Mouse (Mus musculus): ENCODE data around the gene Abca5. TPM values are rescaled to one million over a fixed set of nuclear protein-coding genes. Genes with fewer than 3 reads are reported as not detected.
"Not testable (repeated sequence)": the region's sequence is repeated elsewhere in the genome, so short reads cannot be mapped to it uniquely, and the experiment has no call there.

The Abca5 gene
- polyA plus RNA-seq, 1 experiment, result 0.24 TPM

GRCm38 (mm10) chr11:110371827-110372226, 34.3 kb upstream of the Abca5 start:
- DNase-seq, result no peak
- Histone ChIP-seq H3K36me3 (ENCODE audit: control insufficient read depth, insufficient read depth, low read length) (no peaks in the 10 kb centered on the region), H3K4me1 (replicated peaks; ENCODE audit: control insufficient read depth, insufficient read depth, low read length) (peaks cover 3% of the 10 kb centered on the region; the same call in 1 of the 2 replicates), H3K4me3 (ENCODE audit: control insufficient read depth, insufficient read depth, low read length) (no peak overlapping the region), H3K27me3 (ENCODE audit: control insufficient read depth, insufficient read depth, low read length) (no peaks in the 10 kb centered on the region), H3K27ac (ENCODE audit: control insufficient read depth, insufficient read depth, low read length) (no peak overlapping the region)
- TF ChIP-seq CTCF (IDR thresholded peaks at IDR 0.05; ENCODE audit: borderline replicate concordance, control insufficient read depth, extremely low read depth, insufficient read depth, low read length, poor library complexity) (no peak), POLR2A (IDR thresholded peaks at IDR 0.05; ENCODE audit: control insufficient read depth, extremely low read depth, insufficient read depth, low read length, poor library complexity) (no peak)
- 75% methylated on average over 8 of the region's 8 CpGs for WGBS

GRCm38 (mm10) chr11:110369312-110370019, 31.9 kb upstream of the Abca5 start:
- no peak for TF ChIP-seq POLR2A (IDR thresholded peaks at IDR 0.05; ENCODE audit: control insufficient read depth, extremely low read depth, insufficient read depth, low read length, poor library complexity)
- TF ChIP-seq CTCF (IDR thresholded peaks at IDR 0.05; ENCODE audit: borderline replicate concordance, control insufficient read depth, extremely low read depth, insufficient read depth, low read length, poor library complexity), result no peak
- 47% methylated on average over 15 of the region's 15 CpGs for WGBS
- no peak for DNase-seq
- Histone ChIP-seq H3K4me3 (ENCODE audit: control insufficient read depth, insufficient read depth, low read length) (no peak overlapping the region), H3K27ac (ENCODE audit: control insufficient read depth, insufficient read depth, low read length) (no peak overlapping the region), H3K27me3 (ENCODE audit: control insufficient read depth, insufficient read depth, low read length) (no peaks in the 10 kb centered on the region), H3K36me3 (ENCODE audit: control insufficient read depth, insufficient read depth, low read length) (no peaks in the 10 kb centered on the region), H3K4me1 (replicated peaks; ENCODE audit: control insufficient read depth, insufficient read depth, low read length) (peaks cover 3% of the 10 kb centered on the region; the same call in 1 of the 2 replicates)

GRCm38 (mm10) chr11:110367638-110368037, 30.1 kb upstream of the Abca5 start:
- Histone ChIP-seq H3K36me3 (ENCODE audit: control insufficient read depth, insufficient read depth, low read length) (no peaks in the 10 kb centered on the region), H3K4me3 (ENCODE audit: control insufficient read depth, insufficient read depth, low read length) (no peak overlapping the region), H3K4me1 (replicated peaks; ENCODE audit: control insufficient read depth, insufficient read depth, low read length) (peaks cover 3% of the 10 kb centered on the region; the same call in 1 of the 2 replicates), H3K27ac (ENCODE audit: control insufficient read depth, insufficient read depth, low read length) (no peak overlapping the region), H3K27me3 (ENCODE audit: control insufficient read depth, insufficient read depth, low read length) (no peaks in the 10 kb centered on the region)
- TF ChIP-seq CTCF (IDR thresholded peaks at IDR 0.05; ENCODE audit: borderline replicate concordance, control insufficient read depth, extremely low read depth, insufficient read depth, low read length, poor library complexity), result no peak
- no peak for TF ChIP-seq POLR2A (IDR thresholded peaks at IDR 0.05; ENCODE audit: control insufficient read depth, extremely low read depth, insufficient read depth, low read length, poor library complexity)
- WGBS, result 96% methylated on average over 13 of the region's 13 CpGs
- DNase-seq, result no peak

- TF ChIP-seq CTCF (IDR thresholded peaks at IDR 0.05; ENCODE audit: borderline replicate concordance, control insufficient read depth, extremely low read depth, insufficient read depth, low read length, poor library complexity), result no peak
- TF ChIP-seq POLR2A (IDR thresholded peaks at IDR 0.05; ENCODE audit: control insufficient read depth, extremely low read depth, insufficient read depth, low read length, poor library complexity), result no peak
- Histone ChIP-seq H3K27me3 (ENCODE audit: control insufficient read depth, insufficient read depth, low read length) (no peaks in the 10 kb centered on the region), H3K4me3 (ENCODE audit: control insufficient read depth, insufficient read depth, low read length) (no peak overlapping the region), H3K36me3 (ENCODE audit: control insufficient read depth, insufficient read depth, low read length) (no peaks in the 10 kb centered on the region), H3K4me1 (replicated peaks; ENCODE audit: control insufficient read depth, insufficient read depth, low read length) (peaks cover 3% of the 10 kb centered on the region; the same call in 1 of the 2 replicates), H3K27ac (ENCODE audit: control insufficient read depth, insufficient read depth, low read length) (no peak overlapping the region)
- DNase-seq, result no peak
- WGBS, result 92% methylated on average over 3 of the region's 3 CpGs
These were observed 29.4 kb upstream of the Abca5 start for GRCm38 (mm10) chr11:110366902-110367301.

GRCm38 (mm10) chr11:110365016-110365415, 27.5 kb upstream of the Abca5 start:
- peak; percentile 69 for DNase-seq
- H3K4me1 ChIP-seq (replicated peaks; ENCODE audit: control insufficient read depth, insufficient read depth, low read length), result peaks cover 3% of the 10 kb centered on the region; the same call in 1 of the 2 replicates
- WGBS, result 88% methylated on average over 3 of the region's 3 CpGs
- no peaks in the 10 kb centered on the region for H3K27me3 ChIP-seq (ENCODE audit: control insufficient read depth, insufficient read depth, low read length)
- H3K36me3 ChIP-seq (ENCODE audit: control insufficient read depth, insufficient read depth, low read length), result no peaks in the 10 kb centered on the region
- no peak overlapping the region for H3K4me3 ChIP-seq (ENCODE audit: control insufficient read depth, insufficient read depth, low read length)
- TF ChIP-seq POLR2A (IDR thresholded peaks at IDR 0.05; ENCODE audit: control insufficient read depth, extremely low read depth, insufficient read depth, low read length, poor library complexity) (no peak), CTCF (IDR thresholded peaks at IDR 0.05; ENCODE audit: borderline replicate concordance, control insufficient read depth, extremely low read depth, insufficient read depth, low read length, poor library complexity) (no peak)
- H3K27ac ChIP-seq (ENCODE audit: control insufficient read depth, insufficient read depth, low read length), result no peak overlapping the region

- no peaks in the 10 kb centered on the region for H3K27me3 ChIP-seq (ENCODE audit: control insufficient read depth, insufficient read depth, low read length)
- no peak overlapping the region for H3K4me3 ChIP-seq (ENCODE audit: control insufficient read depth, insufficient read depth, low read length)
- TF ChIP-seq POLR2A (IDR thresholded peaks at IDR 0.05; ENCODE audit: control insufficient read depth, extremely low read depth, insufficient read depth, low read length, poor library complexity), result no peak
- no peak for TF ChIP-seq CTCF (IDR thresholded peaks at IDR 0.05; ENCODE audit: borderline replicate concordance, control insufficient read depth, extremely low read depth, insufficient read depth, low read length, poor library complexity)
- no peak overlapping the region for H3K27ac ChIP-seq (ENCODE audit: control insufficient read depth, insufficient read depth, low read length)
- H3K4me1 ChIP-seq (replicated peaks; ENCODE audit: control insufficient read depth, insufficient read depth, low read length), result no peaks in the 10 kb centered on the region
- WGBS, result 69% methylated on average over 16 of the region's 16 CpGs
- peak; percentile 29 for DNase-seq
- H3K36me3 ChIP-seq (ENCODE audit: control insufficient read depth, insufficient read depth, low read length), result no peaks in the 10 kb centered on the region
These were observed 20.4 kb upstream of the Abca5 start for GRCm38 (mm10) chr11:110357756-110358551.

- not testable (repeated sequence) for H3K4me1 ChIP-seq (replicated peaks; ENCODE audit: control insufficient read depth, insufficient read depth, low read length); H3K36me3 ChIP-seq (ENCODE audit: control insufficient read depth, insufficient read depth, low read length); DNase-seq; H3K27ac ChIP-seq (ENCODE audit: control insufficient read depth, insufficient read depth, low read length); H3K27me3 ChIP-seq (ENCODE audit: control insufficient read depth, insufficient read depth, low read length); H3K4me3 ChIP-seq (ENCODE audit: control insufficient read depth, insufficient read depth, low read length)
- 91% methylated on average over 9 of the region's 9 CpGs for WGBS
These were observed 17.6 kb upstream of the Abca5 start for GRCm38 (mm10) chr11:110355131-110355530.
